Mouse (Mus musculus): ENCODE data around the gene Med17. TPM values are rescaled to one million over a fixed set of nuclear protein-coding genes. Genes with fewer than 3 reads are reported as not detected.

Med17 gene
- polyA plus RNA-seq, 1 experiment: 24.6 TPM

DNA sequence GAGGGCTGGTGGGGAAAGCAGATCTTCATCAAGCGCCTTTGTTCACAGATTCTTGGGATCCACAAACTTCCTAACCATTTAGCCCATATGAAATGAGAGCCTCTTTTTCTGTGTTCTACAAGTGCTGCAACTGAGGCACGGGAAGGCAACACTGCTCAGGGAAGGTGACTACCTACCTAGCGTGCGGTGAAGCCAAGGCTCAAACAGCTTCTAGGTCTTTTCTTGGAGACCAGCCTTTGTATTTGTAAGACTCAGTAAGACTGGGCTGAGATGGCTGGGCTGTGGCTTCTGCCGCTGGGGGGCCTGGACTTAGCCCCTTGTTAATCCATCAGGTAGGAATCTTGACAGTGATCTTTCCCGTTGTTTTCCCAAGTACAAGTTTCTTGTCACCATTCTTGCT, 39.7 kb downstream of the Med17 start:
- peaks cover 4% of the 10 kb centered on the region; the same call in 1 of the 2 replicates for H3K4me1 ChIP-seq (ENCODE audit: control insufficient read depth, insufficient read depth, low read length)
- WGBS: 95% methylated on average over 6 of the region's 6 CpGs
- no peak for DNase-seq
- no peak overlapping the region for H3K4me3 ChIP-seq (replicated peaks; ENCODE audit: extremely low read depth, low read depth, low read length)
- TF ChIP-seq POLR2A (IDR thresholded peaks at IDR 0.05; ENCODE audit: borderline replicate concordance, extremely low read depth, low read depth, low read length) (no peak), CTCF (IDR thresholded peaks at IDR 0.05; ENCODE audit: insufficient read depth, low read length) (no peak)

DNA sequence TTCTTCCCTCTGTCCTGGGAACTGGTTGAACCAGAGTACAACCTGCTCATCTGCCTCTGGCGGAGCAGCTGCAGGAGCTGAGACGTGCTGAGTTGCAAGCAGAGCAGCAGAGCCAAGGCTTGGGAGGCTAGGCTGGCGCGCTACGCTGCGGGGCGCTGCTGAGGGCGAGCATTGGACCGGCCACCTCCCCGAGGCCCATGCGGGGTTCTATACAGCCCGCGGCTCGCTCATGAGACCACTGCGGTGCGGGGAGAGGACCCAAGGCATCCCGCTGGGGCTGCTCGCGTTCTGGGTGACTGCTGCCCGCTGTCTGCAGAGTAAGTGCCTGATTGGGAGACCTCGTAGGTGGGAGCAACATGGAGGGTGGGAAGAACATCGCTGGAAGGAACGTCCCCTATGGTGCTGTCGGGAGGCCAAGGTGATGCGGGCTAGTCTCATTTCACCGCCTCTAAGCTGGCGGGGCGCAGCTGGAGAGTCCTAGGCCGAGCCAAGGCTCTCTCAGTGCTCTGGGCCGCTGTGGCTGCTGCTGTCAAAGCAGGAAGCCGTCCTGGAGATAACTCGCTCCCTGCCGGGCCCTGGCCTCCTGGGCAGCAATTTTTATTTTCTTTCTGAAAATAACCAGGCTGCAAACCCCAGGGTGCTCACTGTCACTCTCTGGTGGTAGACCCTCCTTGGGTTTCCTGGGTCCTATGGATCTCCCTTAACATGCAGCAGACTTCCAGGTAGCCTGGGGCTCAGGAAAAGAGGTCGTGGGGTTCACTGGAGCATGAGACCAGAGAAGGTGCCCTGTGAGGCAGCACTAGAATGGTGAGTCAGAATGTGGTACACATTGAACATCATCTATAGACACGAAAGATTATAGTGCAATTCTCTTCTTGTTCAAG, 40.4 kb downstream of the Med17 start, which contains the start of gene Vstm5:
Gene Vstm5, plus strand, starts transcription at position 4 of the 884 bp plus-strand sequence.
- Histone ChIP-seq H3K4me3 (replicated peaks; ENCODE audit: extremely low read depth, low read depth, low read length) (peak within 1 kb of the TSS; percentile 44), H3K4me1 (ENCODE audit: control insufficient read depth, insufficient read depth, low read length) (peaks cover 4% of the 10 kb centered on the region; the same call in 1 of the 2 replicates)
- 5% methylated on average over 35 of the region's 35 CpGs for WGBS
- TF ChIP-seq CTCF (IDR thresholded peaks at IDR 0.05; ENCODE audit: insufficient read depth, low read length) (no peak), POLR2A (IDR thresholded peaks at IDR 0.05; ENCODE audit: borderline replicate concordance, extremely low read depth, low read depth, low read length) (no peak)
- DNase-seq: peak; percentile 9

DNA sequence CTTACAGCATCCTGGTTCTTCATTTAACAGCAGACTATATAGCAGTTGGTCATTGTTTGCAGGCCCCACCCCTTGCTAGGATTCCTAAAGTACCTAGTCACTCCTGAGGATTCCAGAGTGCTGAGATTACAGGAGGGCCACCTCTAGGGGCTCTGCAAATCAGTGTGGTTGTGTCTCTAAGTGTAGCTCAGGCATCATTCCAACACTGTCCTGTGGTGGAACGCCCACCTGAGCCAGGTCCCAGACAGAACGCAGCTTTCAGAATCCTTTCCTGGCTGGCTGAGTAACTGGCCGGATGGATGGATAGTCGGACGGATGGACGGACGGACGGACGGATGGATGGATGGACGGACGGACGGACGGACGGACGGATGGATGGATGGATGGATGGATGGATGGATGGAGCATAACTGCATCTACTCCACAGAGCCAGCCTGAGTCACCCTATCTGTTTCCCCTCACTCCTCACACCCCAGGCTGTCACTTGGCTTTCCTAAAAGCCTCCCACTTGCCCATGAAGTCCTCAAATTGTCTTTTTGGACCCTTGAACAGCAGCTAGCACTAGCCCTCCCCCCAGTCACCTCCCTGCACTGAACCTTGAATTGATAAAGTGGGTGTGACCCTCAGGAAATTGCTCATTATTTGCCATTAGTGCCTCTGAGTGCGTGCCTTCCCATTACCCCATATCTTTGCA, 41.3 kb downstream of the Med17 start:
- 68% methylated on average over 16 of the region's 16 CpGs for WGBS
- TF ChIP-seq CTCF (IDR thresholded peaks at IDR 0.05; ENCODE audit: insufficient read depth, low read length): no peak
- no peak for TF ChIP-seq POLR2A (IDR thresholded peaks at IDR 0.05; ENCODE audit: borderline replicate concordance, extremely low read depth, low read depth, low read length)
- peaks cover 4% of the 10 kb centered on the region; the same call in 1 of the 2 replicates for H3K4me1 ChIP-seq (ENCODE audit: control insufficient read depth, insufficient read depth, low read length)
- no peak for DNase-seq
- H3K4me3 ChIP-seq (replicated peaks; ENCODE audit: extremely low read depth, low read depth, low read length): no peak overlapping the region

DNA sequence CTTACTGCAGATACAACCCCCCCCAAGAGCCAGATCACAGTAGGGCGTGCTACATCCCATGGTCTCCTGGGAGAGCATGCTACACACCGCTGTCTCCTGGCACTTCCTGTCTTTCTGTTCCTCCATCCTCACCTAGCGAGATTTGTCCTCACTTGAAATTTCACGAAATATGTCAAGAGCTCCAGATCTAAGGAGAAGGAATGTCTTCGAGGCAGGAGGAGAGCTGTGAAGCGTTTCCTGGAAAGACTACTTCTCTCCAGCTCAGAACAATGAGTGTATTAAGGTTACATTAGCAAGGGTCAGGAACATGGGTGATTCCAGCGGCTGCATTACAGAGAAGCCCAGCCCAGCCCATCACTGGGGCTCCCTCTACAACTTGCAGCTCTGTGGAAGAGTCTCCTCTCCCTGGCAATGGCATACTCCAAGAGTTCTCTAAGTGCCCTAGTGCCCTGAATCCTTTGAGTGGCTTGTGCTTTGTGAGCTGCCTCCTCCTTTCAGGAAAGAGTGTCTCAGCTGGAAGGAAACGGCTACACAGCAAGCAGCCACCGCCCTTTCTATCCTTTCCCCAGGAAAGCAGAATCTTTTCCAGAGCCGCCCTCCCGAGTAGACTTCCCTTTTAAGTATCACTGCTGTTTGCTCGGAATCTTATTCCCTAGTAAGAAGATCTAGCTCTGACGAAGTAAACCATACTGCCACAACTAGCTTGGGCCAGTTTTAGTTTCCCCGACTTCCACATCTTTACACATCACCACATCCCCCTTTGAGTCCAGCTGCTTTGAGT, 42.0 kb downstream of the Med17 start:
- Histone ChIP-seq H3K4me3 (replicated peaks; ENCODE audit: extremely low read depth, low read depth, low read length) (no peak overlapping the region), H3K4me1 (ENCODE audit: control insufficient read depth, insufficient read depth, low read length) (peaks cover 4% of the 10 kb centered on the region; the same call in 1 of the 2 replicates)
- WGBS: 32% methylated on average over 14 of the region's 14 CpGs
- DNase-seq: no peak
- no peak for TF ChIP-seq POLR2A (IDR thresholded peaks at IDR 0.05; ENCODE audit: borderline replicate concordance, extremely low read depth, low read depth, low read length)
- no peak for TF ChIP-seq CTCF (IDR thresholded peaks at IDR 0.05; ENCODE audit: insufficient read depth, low read length)

DNA sequence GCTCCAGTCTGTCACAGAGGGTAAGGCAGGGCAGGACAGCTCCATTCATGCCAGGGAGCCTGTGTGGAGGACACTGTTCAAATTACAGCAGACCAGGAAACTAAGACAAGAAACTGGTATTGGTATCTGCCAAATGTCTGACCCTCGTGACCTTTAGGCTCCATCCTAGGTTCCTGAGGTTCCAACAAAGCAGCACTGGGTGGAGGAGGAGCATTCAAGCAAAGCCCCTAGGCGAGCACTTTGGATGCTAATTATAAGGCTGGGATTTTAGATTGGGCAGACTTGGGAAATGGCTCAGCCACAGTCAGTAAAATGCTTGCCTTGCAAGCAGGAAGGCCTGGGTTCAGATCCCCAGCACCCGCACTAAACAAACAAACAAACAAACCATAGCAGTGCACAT, 43.7 kb downstream of the Med17 start:
- DNase-seq: no peak
- Histone ChIP-seq H3K4me1 (ENCODE audit: control insufficient read depth, insufficient read depth, low read length) (peaks cover 4% of the 10 kb centered on the region; the same call in 1 of the 2 replicates), H3K4me3 (replicated peaks; ENCODE audit: extremely low read depth, low read depth, low read length) (no peak overlapping the region)
- WGBS: 88% methylated on average over 3 of the region's 3 CpGs
- no peak for TF ChIP-seq POLR2A (IDR thresholded peaks at IDR 0.05; ENCODE audit: borderline replicate concordance, extremely low read depth, low read depth, low read length)
- no peak for TF ChIP-seq CTCF (IDR thresholded peaks at IDR 0.05; ENCODE audit: insufficient read depth, low read length)

DNA sequence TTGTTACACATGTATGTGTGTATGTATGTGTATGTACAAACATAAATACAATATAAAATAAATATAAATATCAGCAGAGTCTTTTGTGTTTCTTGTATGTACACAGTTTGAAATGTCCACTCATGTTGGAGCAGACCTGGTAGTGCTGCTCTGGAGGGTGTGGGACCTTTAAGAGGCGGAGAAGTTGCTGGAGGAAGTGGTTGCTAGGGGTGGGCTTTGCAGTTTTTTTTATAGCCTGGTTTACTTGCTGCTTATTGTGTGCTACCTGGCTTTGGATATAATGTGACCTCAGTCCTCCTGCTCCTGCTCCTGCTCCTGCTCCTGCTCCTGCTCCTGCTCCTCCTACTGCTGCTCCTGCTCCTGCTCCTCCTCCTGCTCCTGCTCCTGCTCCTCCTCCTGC, 46.1 kb downstream of the Med17 start:
- no peak for DNase-seq
- WGBS: 79% methylated on average over 1 of the region's 1 CpGs
- TF ChIP-seq CTCF (IDR thresholded peaks at IDR 0.05; ENCODE audit: insufficient read depth, low read length): no peak
- Histone ChIP-seq H3K4me1 (ENCODE audit: control insufficient read depth, insufficient read depth, low read length) (peaks cover 4% of the 10 kb centered on the region; the same call in 1 of the 2 replicates), H3K4me3 (replicated peaks; ENCODE audit: extremely low read depth, low read depth, low read length) (no peak overlapping the region)

DNA sequence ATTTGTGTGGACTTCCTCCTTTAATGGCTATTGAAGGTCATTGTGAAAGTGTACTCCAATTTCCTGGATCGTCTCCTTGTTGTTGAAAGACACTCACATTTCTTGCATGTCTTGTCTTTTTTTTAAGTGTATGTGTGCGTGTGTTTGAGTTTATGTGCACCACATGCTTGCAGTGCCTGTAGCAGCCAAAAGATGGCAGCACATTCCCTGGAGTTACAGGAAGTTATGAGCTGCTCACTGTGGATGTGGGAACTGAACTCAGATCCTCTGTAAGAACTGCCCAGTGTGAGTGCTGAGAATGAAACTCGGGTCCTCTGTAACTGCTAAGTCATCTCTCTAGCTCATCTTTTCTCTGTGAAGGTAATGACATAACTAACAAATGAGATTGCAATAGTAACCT, 47.3 kb downstream of the Med17 start:
- TF ChIP-seq CTCF (IDR thresholded peaks at IDR 0.05; ENCODE audit: insufficient read depth, low read length) (no peak), POLR2A (IDR thresholded peaks at IDR 0.05; ENCODE audit: borderline replicate concordance, extremely low read depth, low read depth, low read length) (no peak)
- no peak for DNase-seq
- H3K4me3 ChIP-seq (replicated peaks; ENCODE audit: extremely low read depth, low read depth, low read length): no peak overlapping the region
- H3K4me1 ChIP-seq (ENCODE audit: control insufficient read depth, insufficient read depth, low read length): peaks cover 2% of the 10 kb centered on the region; the same call in 1 of the 2 replicates
- 91% methylated on average over 3 of the region's 3 CpGs for WGBS

DNA sequence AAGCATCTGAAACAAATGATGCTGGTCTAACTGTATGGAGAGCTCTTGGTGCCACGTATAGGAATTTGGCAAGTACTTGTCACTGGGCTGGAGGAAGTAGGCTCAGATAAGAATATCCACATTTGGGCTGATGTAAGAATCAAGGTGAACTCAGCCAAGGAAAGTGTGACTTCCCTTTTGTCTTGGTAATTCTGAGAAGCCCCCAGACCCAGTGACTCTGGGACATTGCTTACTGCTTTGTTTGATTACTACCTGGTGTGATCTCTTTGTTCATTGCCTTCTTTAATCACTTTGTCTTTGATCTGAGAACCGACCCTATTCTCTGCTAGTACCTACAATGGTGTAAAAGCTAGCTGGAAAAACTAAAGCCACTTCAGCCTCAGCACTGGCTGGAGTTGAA, 54.8 kb downstream of the Med17 start:
- WGBS: 40% methylated on average over 2 of the region's 2 CpGs
- H3K4me3 ChIP-seq (replicated peaks; ENCODE audit: extremely low read depth, low read depth, low read length): no peak overlapping the region
- H3K4me1 ChIP-seq (ENCODE audit: control insufficient read depth, insufficient read depth, low read length): no peaks in the 10 kb centered on the region
- TF ChIP-seq CTCF (IDR thresholded peaks at IDR 0.05; ENCODE audit: insufficient read depth, low read length) (no peak), POLR2A (IDR thresholded peaks at IDR 0.05; ENCODE audit: borderline replicate concordance, extremely low read depth, low read depth, low read length) (no peak)
- no peak for DNase-seq

DNA sequence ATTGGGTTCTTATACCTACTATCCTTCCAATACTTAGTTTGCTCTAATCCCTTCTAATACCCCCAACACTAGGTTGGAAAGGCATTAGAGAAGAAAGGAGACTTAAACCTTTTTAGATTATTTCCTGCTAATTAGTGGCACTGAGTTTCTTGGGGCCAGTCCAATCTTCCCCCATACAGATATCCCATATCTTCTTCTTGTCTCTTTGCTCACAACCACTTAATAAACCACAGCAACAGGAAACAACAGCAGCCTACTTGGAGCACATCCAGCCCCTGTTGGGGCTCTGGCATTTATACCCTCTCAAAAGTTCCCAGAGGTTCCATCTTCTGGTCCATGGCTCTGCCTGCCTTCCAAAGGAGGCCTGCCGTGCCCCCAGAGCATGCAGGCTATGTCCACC, 66.0 kb downstream of the Med17 start:
- WGBS: 64% methylated on average over 1 of the region's 1 CpGs
- Histone ChIP-seq H3K4me1 (ENCODE audit: control insufficient read depth, insufficient read depth, low read length) (no peaks in the 10 kb centered on the region), H3K4me3 (replicated peaks; ENCODE audit: extremely low read depth, low read depth, low read length) (no peak overlapping the region)
- no peak for DNase-seq
- TF ChIP-seq CTCF (IDR thresholded peaks at IDR 0.05; ENCODE audit: insufficient read depth, low read length) (no peak), POLR2A (IDR thresholded peaks at IDR 0.05; ENCODE audit: borderline replicate concordance, extremely low read depth, low read depth, low read length) (no peak)
